Mouse (Mus musculus) thymus, adult 2 months (tissue): Measurements from ENCODE around the gene St3gal2.

Experiments
- CTCF ChIP-seq: fragments of 200-500 bp; IDR thresholded peaks from 2 replicates; pipeline ENCODE4 v1.5.1; 2012; ENCODE audit warnings: mild to moderate bottlenecking, control low read depth, low read length, moderate library complexity, borderline replicate concordance; ENCODE audit not compliant: control insufficient read depth, poor library complexity, insufficient read depth; ENCODE audit errors: extremely low read depth
- POLR2A ChIP-seq: fragments of 200-500 bp; IDR thresholded peaks from 2 replicates; pipeline ENCODE4 v1.6.1; 2012; ENCODE audit warnings: mild to moderate bottlenecking, low read length, control low read depth, moderate library complexity; ENCODE audit not compliant: control insufficient read depth, poor library complexity, insufficient read depth; ENCODE audit errors: extremely low read depth

DNA sequence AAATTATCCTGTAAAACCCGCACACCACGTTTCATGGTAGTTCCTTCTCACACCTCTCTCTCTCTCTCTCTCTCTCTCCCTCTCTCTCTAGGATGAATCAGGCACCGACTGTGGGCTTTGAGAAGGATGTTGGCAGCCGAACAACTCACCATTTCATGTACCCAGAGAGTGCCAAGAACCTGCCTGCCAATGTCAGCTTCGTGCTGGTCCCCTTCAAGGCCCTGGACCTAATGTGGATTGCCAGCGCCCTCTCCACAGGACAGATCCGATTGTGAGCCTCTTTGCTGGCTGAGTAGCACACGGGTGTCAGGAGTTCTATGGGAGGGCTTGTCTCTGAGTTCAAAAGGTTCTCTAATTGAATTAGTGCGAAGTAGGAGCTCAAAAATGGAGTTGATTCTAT, 47.6 kb downstream of the St3gal2 start:
- TF ChIP-seq POLR2A (no peak), CTCF (no peak)
